Mouse (Mus musculus) CH12.LX (cell line): ENCODE results near the gene Tbc1d16.

Experiments used
- CHD1 ChIP-seq: IDR thresholded peaks from 2 replicates; pipeline ENCODE4 v1.6.1; 2012; ENCODE audit warnings: low read depth, low read length, improper control_type of control experiment, inconsistent platforms
- CTCF ChIP-seq, 2 experiments: IDR thresholded peaks in 1 of 2; conservative IDR thresholded peaks in 1 of 2; 2 replicates each; pipeline ENCODE4 v1.5.1; 2011 to 2012; ENCODE audit warnings: low read depth in 2 of 2, low read length in 2 of 2, improper control_type of control experiment in 1 of 2, inconsistent platforms in 1 of 2, mild to moderate bottlenecking in 1 of 2, moderate library complexity in 1 of 2
- EP300 ChIP-seq: IDR thresholded peaks from 2 replicates; pipeline ENCODE4 v1.6.1; 2011; ENCODE audit warnings: low read length, improper control_type of control experiment
- ETS1 ChIP-seq: conservative IDR thresholded peaks from 2 replicates; pipeline ENCODE4 v1.6.1; 2012; ENCODE audit warnings: low read depth, mild to moderate bottlenecking, inconsistent platforms, low read length, improper control_type of control experiment, moderate library complexity
- KAT2A ChIP-seq: IDR thresholded peaks from 2 replicates; pipeline ENCODE4 v1.6.1; 2012; ENCODE audit warnings: low read length, improper control_type of control experiment, inconsistent platforms; ENCODE audit not compliant: insufficient replicate concordance
- MAZ ChIP-seq: IDR thresholded peaks from 2 replicates; pipeline ENCODE4 v1.6.1; 2012; ENCODE audit warnings: low read depth, mild to moderate bottlenecking, inconsistent platforms, low read length, improper control_type of control experiment, moderate library complexity
- POLR2A ChIP-seq: IDR thresholded peaks from 2 replicates; pipeline ENCODE4 v1.6.1; 2011; ENCODE audit warnings: low read depth, mild to moderate bottlenecking, improper control_type of control experiment, low read length
- SMC3 ChIP-seq: IDR thresholded peaks from 2 replicates; pipeline ENCODE4 v1.6.1; 2011; ENCODE audit warnings: low read depth, low read length, improper control_type of control experiment
- UBTF ChIP-seq: IDR thresholded peaks from 2 replicates; pipeline ENCODE4 v1.6.1; 2012; ENCODE audit warnings: low read depth, mild to moderate bottlenecking, inconsistent platforms, low read length, improper control_type of control experiment, moderate library complexity
- ZKSCAN1 ChIP-seq: IDR thresholded peaks from 2 replicates; pipeline ENCODE4 v1.6.1; 2012; ENCODE audit warnings: low read depth, inconsistent platforms, low read length, improper control_type of control experiment, borderline replicate concordance
- ZNF384 ChIP-seq: IDR thresholded peaks from 2 replicates; pipeline ENCODE4 v1.6.1; 2012; ENCODE audit warnings: low read depth, low read length, improper control_type of control experiment, inconsistent platforms

- TF ChIP-seq ETS1: no peak
- TF ChIP-seq UBTF: no peak
- no peak; the same call in 1 of the 2 replicates for TF ChIP-seq POLR2A
- no peak for TF ChIP-seq EP300
- no peak for TF ChIP-seq ZNF384
- no peak for TF ChIP-seq MAZ
- peak; percentile 49 for TF ChIP-seq SMC3
- TF ChIP-seq ZKSCAN1: no peak
- no peak for TF ChIP-seq KAT2A
- peak in 1 of 2 experiments; percentile 51; a peak in 2 of 4 replicates for TF ChIP-seq CTCF (conservative IDR thresholded peaks at IDR 0.05 in 1 of 2, IDR thresholded peaks at IDR 0.05 in 1 of 2; ENCODE audit: low read depth in 2 of 2, low read length in 2 of 2)
- TF ChIP-seq CHD1: no peak
Measured at GRCm38 (mm10) chr11:119125929-119126861, 102.1 kb downstream of the Tbc1d16 start.
